Mouse (Mus musculus) right cerebral cortex, postnatal 36 days (tissue): ENCODE data around the gene Gpcpd1.
"Not testable (repeated sequence)": the region's sequence is repeated elsewhere in the genome, so short reads cannot be mapped to it uniquely, and the experiment has no call there.

Experiments used
- DNase-seq, 2 experiments: peaks; one replicate each; pipeline ENCODE4 v3.0.0; 2022; ENCODE audit warnings: low spot score in 2 of 2, mixed read lengths in 1 of 2

The Gpcpd1 gene

GRCm38 (mm10) chr2:132587240-132587779 is at the start of gene Gpcpd1:
Gene Gpcpd1, minus strand, starts transcription at chr2:132587729.
- no peak for DNase-seq

- DNase-seq = no peak
Observed at GRCm38 (mm10) chr2:132636534-132636933, 49.0 kb upstream of the Gpcpd1 start.

GRCm38 (mm10) chr2:132628626-132629025 is 41.1 kb upstream of the Gpcpd1 start:
- DNase-seq = no peak

GRCm38 (mm10) chr2:132623092-132623491 is 35.6 kb upstream of the Gpcpd1 start:
- DNase-seq = no peak

- no peak for DNase-seq
Observed at GRCm38 (mm10) chr2:132617693-132618092, 30.2 kb upstream of the Gpcpd1 start.

- DNase-seq = peak; percentile 5 to 12
Observed at GRCm38 (mm10) chr2:132613581-132614188, 26.2 kb upstream of the Gpcpd1 start.

- no peak for DNase-seq
Observed at GRCm38 (mm10) chr2:132611551-132612233, 24.2 kb upstream of the Gpcpd1 start.

- DNase-seq = peak; percentile 67 to 84
Observed at GRCm38 (mm10) chr2:132607141-132608093, 19.9 kb upstream of the Gpcpd1 start.

- no peak for DNase-seq
Observed at GRCm38 (mm10) chr2:132605795-132606563, 18.4 kb upstream of the Gpcpd1 start.

- no peak for DNase-seq
Observed at GRCm38 (mm10) chr2:132604922-132605321, 17.4 kb upstream of the Gpcpd1 start.

- no peak for DNase-seq
Observed at GRCm38 (mm10) chr2:132603706-132604105, 16.2 kb upstream of the Gpcpd1 start.

- no peak for DNase-seq
Observed at GRCm38 (mm10) chr2:132601777-132602176, 14.2 kb upstream of the Gpcpd1 start.

GRCm38 (mm10) chr2:132600081-132600480 is 12.6 kb upstream of the Gpcpd1 start:
- DNase-seq = no peak

- DNase-seq = peak in 1 of 2 experiments; percentile 28
Observed at GRCm38 (mm10) chr2:132599127-132599526, 11.6 kb upstream of the Gpcpd1 start.

GRCm38 (mm10) chr2:132597866-132598480 is 10.4 kb upstream of the Gpcpd1 start:
- DNase-seq = no peak

GRCm38 (mm10) chr2:132597226-132597625 is 9.7 kb upstream of the Gpcpd1 start:
- no peak for DNase-seq

- no peak for DNase-seq
Observed at GRCm38 (mm10) chr2:132595601-132596235, 8.2 kb upstream of the Gpcpd1 start.

GRCm38 (mm10) chr2:132592126-132592525 is 4.6 kb upstream of the Gpcpd1 start:
- DNase-seq = no peak

- not testable (repeated sequence) for DNase-seq
Observed at GRCm38 (mm10) chr2:132591579-132591978, 4.0 kb upstream of the Gpcpd1 start.

GRCm38 (mm10) chr2:132589906-132590538 is 2.5 kb upstream of the Gpcpd1 start:
- no peak for DNase-seq
